Comparison of ENCODE assay signal across 9 mouse cellular contexts in genomic region chr4:41606784-41607183, GRCm38 (mm10). TPM values are rescaled to one million over a fixed set of nuclear protein-coding genes. Genes with fewer than 3 reads are reported as not detected.
DNase-seq lines count a peak whose midpoint lies in the region; ATAC-seq and TF ChIP-seq lines count a peak whose summit lies in the region.
"Had no signal": no experiment of that assay in that cellular context is flagged by ENCODE, and none has a peak within 500 bp of the region (broad histone marks: within the 10 kb centered on the region; RNA-seq: fewer than 3 reads in every experiment).

No protein-coding gene starts in this region.

- DNase-seq in gastrocnemius, adult 2 months: peak; percentile 61
- no peak for DNase-seq in gastrocnemius, postnatal 25 days
- peak; percentile 71 for DNase-seq in 3T3-L1 (ENCODE audit: low read depth, low spot score)
- DNase-seq in adrenal gland, postnatal 36 days: peak; percentile 73 to 80
- DNase-seq in limb, embryonic 10.5 days (ENCODE audit: low spot score): peak; percentile 82
- DNase-seq in thymus, postnatal 36 days: peak; percentile 24 to 25
- no peak for DNase-seq in left cerebral cortex, adult 8-10 months (ENCODE audit: low spot score in 2 of 2)

- ATAC-seq in hindbrain, embryonic 12.5 days (ENCODE audit: low FRiP score): no peak

- H3K9ac ChIP-seq in hindbrain, embryonic 12.5 days: no peak overlapping the region
- H3K9ac ChIP-seq: heart, embryonic 13.5 days had no signal

- 44% methylated on average over 4 of the region's 4 CpGs for WGBS in limb, embryonic 10.5 days
- 52% methylated on average over 4 of the region's 4 CpGs for WGBS in hindbrain, embryonic 12.5 days

- H3K27ac ChIP-seq in gastrocnemius, adult 2 months: no peak overlapping the region
- no peak overlapping the region for H3K27ac ChIP-seq in limb, embryonic 10.5 days
- no peak overlapping the region for H3K27ac ChIP-seq in hindbrain, embryonic 12.5 days
- H3K27ac ChIP-seq: heart, embryonic 13.5 days had no signal

- H3K4me3 ChIP-seq in gastrocnemius, adult 2 months: no peak overlapping the region
- no peak overlapping the region for H3K4me3 ChIP-seq in limb, embryonic 10.5 days
- H3K4me3 ChIP-seq in hindbrain, embryonic 12.5 days: no peak overlapping the region
- H3K4me3 ChIP-seq: heart, embryonic 13.5 days had no signal

- no peaks in the 10 kb centered on the region for H3K4me1 ChIP-seq in limb, embryonic 10.5 days
- peaks cover 25% of the 10 kb centered on the region for H3K4me1 ChIP-seq in hindbrain, embryonic 12.5 days
- H3K4me1 ChIP-seq: heart, embryonic 13.5 days had no signal

- H3K27me3 ChIP-seq in limb, embryonic 10.5 days (ENCODE audit: low read depth, poor library complexity, severe bottlenecking): peaks cover 37% of the 10 kb centered on the region
- H3K27me3 ChIP-seq in hindbrain, embryonic 12.5 days: peaks cover 2% of the 10 kb centered on the region; the same call in 1 of the 2 replicates

- intact Hi-C loops in gastrocnemius, adult 2 months (cut with DNase I): no loop called here

- no peak overlapping the region for H3K4me2 ChIP-seq in hindbrain, embryonic 12.5 days (replicated peaks)
- H3K4me2 ChIP-seq: heart, embryonic 13.5 days had no signal

- TF ChIP-seq CTCF in gastrocnemius, adult 2 months (IDR thresholded peaks at IDR 0.05): no peak

- no peaks in the 10 kb centered on the region for H3K9me3 ChIP-seq in limb, embryonic 10.5 days (replicated peaks)
- H3K9me3 ChIP-seq in hindbrain, embryonic 12.5 days (replicated peaks): no peaks in the 10 kb centered on the region
- H3K9me3 ChIP-seq: heart, embryonic 13.5 days had no signal

- H3K36me3 ChIP-seq in limb, embryonic 10.5 days: no peaks in the 10 kb centered on the region
- H3K36me3 ChIP-seq in hindbrain, embryonic 12.5 days: no peaks in the 10 kb centered on the region
- H3K36me3 ChIP-seq: heart, embryonic 13.5 days had no signal

RNA-seq across cellular contexts. Expression of gene Enho, which starts 33.3 kb away (rescaled TPM):
- 10 to 100 TPM in 1 of 2 experiments, 1 to 10 TPM in 1; 9.1 to 11.9 TPM for total RNA-seq in gastrocnemius, adult 2 months (2021)
- 10 to 100 TPM; 12.7 to 15.7 TPM for total RNA-seq in gastrocnemius, postnatal 25 days (2021)
- 1 to 10 TPM; 2.8 to 3.5 TPM for total RNA-seq in adrenal gland, postnatal 36 days (2021)
- 21.0 and 24.2 TPM in 2 replicates for polyA plus RNA-seq in limb, embryonic 10.5 days (2016; fragmentation: Nextera tagmentation; extraction: Ambion mirVana)
- total RNA-seq in left cerebral cortex, adult 8-10 months (2022): 10 to 100 TPM; 55.3 to 62.7 (median 59.3) TPM
- 73.6 and 78.6 TPM in 2 replicates for polyA plus RNA-seq in hindbrain, embryonic 12.5 days (2016; fragmentation: Nextera tagmentation; extraction: Ambion mirVana)

RNA-seq across cellular contexts. Expression of gene Dnaic1, which starts 37.2 kb away (rescaled TPM):
- under 1 TPM; 0.56 to 0.59 TPM for total RNA-seq in gastrocnemius, adult 2 months (2021)
- under 1 TPM; 0.43 to 0.64 TPM for total RNA-seq in gastrocnemius, postnatal 25 days (2021)
- total RNA-seq in adrenal gland, postnatal 36 days (2021): not detected
- polyA plus RNA-seq in limb, embryonic 10.5 days (2016; fragmentation: Nextera tagmentation; extraction: Ambion mirVana): 0.93 and 1.7 TPM in 2 replicates
- total RNA-seq in left cerebral cortex, adult 8-10 months (2022): 10 to 100 TPM in 1 of 4 experiments, 1 to 10 TPM in 3; 7.7 to 11.7 (median 9.6) TPM
- polyA plus RNA-seq in hindbrain, embryonic 12.5 days (2016; fragmentation: Nextera tagmentation; extraction: Ambion mirVana): 2.3 and 2.8 TPM in 2 replicates

RNA-seq across cellular contexts. Expression of gene Fam219a, which starts 37.4 kb away (rescaled TPM):
- total RNA-seq in gastrocnemius, adult 2 months (2021): 10 to 100 TPM; 18.0 to 24.3 TPM
- 10 to 100 TPM; 17.1 to 17.4 TPM for total RNA-seq in gastrocnemius, postnatal 25 days (2021)
- total RNA-seq in adrenal gland, postnatal 36 days (2021): 10 to 100 TPM; 14.7 to 20.5 TPM
- 1.1 and 1.9 TPM in 2 replicates for polyA plus RNA-seq in limb, embryonic 10.5 days (2016; fragmentation: Nextera tagmentation; extraction: Ambion mirVana)
- 100 to 1,000 TPM; 201 to 205 (median 202) TPM for total RNA-seq in left cerebral cortex, adult 8-10 months (2022)
- 12.5 and 15.3 TPM in 2 replicates for polyA plus RNA-seq in hindbrain, embryonic 12.5 days (2016; fragmentation: Nextera tagmentation; extraction: Ambion mirVana)

Comparison
In these comparisons a context has a peak if more than half of its experiments do, and no peak if none do; other contexts are left out.
1. DNase-seq: peak in gastrocnemius, adult 2 months (single experiment), 3T3-L1 (single experiment), adrenal gland, postnatal 36 days (2 of 2), limb, embryonic 10.5 days (single experiment) and thymus, postnatal 36 days (2 of 2); none in gastrocnemius, postnatal 25 days (single experiment) and left cerebral cortex, adult 8-10 months (0 of 2).
2. RNA of gene Dnaic1, which starts 37.2 kb away (total RNA-seq): 7.7 to 11.7 TPM in left cerebral cortex, adult 8-10 months; 0.43 to 0.64 TPM in gastrocnemius, postnatal 25 days, 0.56 to 0.59 TPM in gastrocnemius, adult 2 months and not detected in adrenal gland, postnatal 36 days; every median in the first group is over 4 times any median in the second.
3. RNA of gene Fam219a, which starts 37.4 kb away (total RNA-seq): 201 to 205 TPM in left cerebral cortex, adult 8-10 months; 18.0 to 24.3 TPM in gastrocnemius, adult 2 months, 14.7 to 20.5 TPM in adrenal gland, postnatal 36 days and 17.1 to 17.4 TPM in gastrocnemius, postnatal 25 days; every median in the first group is over 4 times any median in the second.